Mouse (Mus musculus) heart, adult 2 months (tissue): ENCODE results near the gene Eef1e1. TPM values are rescaled to one million over a fixed set of nuclear protein-coding genes. Genes with fewer than 3 reads are reported as not detected.
"Not testable (repeated sequence)": the region's sequence is repeated elsewhere in the genome, so short reads cannot be mapped to it uniquely, and the experiment has no call there.

ENCODE experiments used
- DNase-seq, 2 experiments: peaks; one replicate each; pipeline ENCODE4 v3.0.0; 2021
- H3K27ac ChIP-seq: fragments of 200-600 bp; 2 replicates; pipeline ENCODE4 v1.8.1; 2022
- H3K27me3 ChIP-seq: fragments of 200-500 bp; 2 replicates; pipeline ENCODE4 v1.6.1; 2012; ENCODE audit warnings: mild to moderate bottlenecking, low read length, inconsistent platforms, mixed read lengths; ENCODE audit not compliant: control insufficient read depth, insufficient read depth
- H3K36me3 ChIP-seq: fragments of 200-500 bp; 2 replicates; pipeline ENCODE4 v1.6.1; 2012; ENCODE audit warnings: low read length, inconsistent platforms; ENCODE audit not compliant: control insufficient read depth, insufficient read depth
- H3K4me1 ChIP-seq: fragments of 200-500 bp; 2 replicates; pipeline ENCODE4 v1.6.1; 2011; ENCODE audit warnings: low read length; ENCODE audit not compliant: control insufficient read depth, insufficient read depth
- H3K4me3 ChIP-seq: fragments of 200-600 bp; 2 replicates; pipeline ENCODE4 v1.8.1; 2022
- H3K79me2 ChIP-seq: fragments of 200-500 bp; replicated peaks from 2 replicates; pipeline ENCODE4 v1.6.1; 2012; ENCODE audit warnings: mild to moderate bottlenecking, inconsistent platforms, low read length, moderate library complexity, mixed read lengths; ENCODE audit not compliant: control insufficient read depth, insufficient read depth
- H3K9ac ChIP-seq: fragments of 200-500 bp; 2 replicates; pipeline ENCODE4 v1.6.1; 2012; ENCODE audit warnings: low read depth, mild to moderate bottlenecking, control low read depth, inconsistent platforms, low read length, mixed read lengths
- CTCF ChIP-seq: fragments of 200-600 bp; IDR thresholded peaks from 2 replicates; pipeline ENCODE4 v1.8.1; 2022; ENCODE audit warnings: antibody characterized with exemption, mild to moderate bottlenecking, moderate library complexity
- EP300 ChIP-seq: fragments of 200-500 bp; IDR thresholded peaks from 2 replicates; pipeline ENCODE4 v1.6.1; 2011; ENCODE audit warnings: low read depth, low read length, control low read depth; ENCODE audit not compliant: insufficient read depth
- POLR2A ChIP-seq: fragments of 200-500 bp; IDR thresholded peaks from 2 replicates; pipeline ENCODE4 v1.6.1; 2011; ENCODE audit warnings: mild to moderate bottlenecking, low read depth, low read length, control low read depth; ENCODE audit not compliant: insufficient read depth
- WGBS: fragments of 180-500 bp; shearing (Covaris S2); methylation state at CpG from one replicate; pipeline ENCODE4 v1.1.7; 2018; 5-methylcytosine and 5-hydroxymethylcytosine counted together
- intact Hi-C: fragments of 180-260 bp; cut with DNase I; formaldehyde crosslinking; loops from one replicate; pipeline ENCODE4 v1.15.1; 2025
- polyA plus RNA-seq: library from polyadenylated mRNA; depleted of rRNA; stranded (reverse); fragments of >200 nt; gene quantifications from 2 replicates; pipeline ENCODE4 v1.2.3, GENCODE M21; 2012
- total RNA-seq, 2 experiments: library from RNA; stranded (reverse); gene quantifications; 2 replicates each; pipeline ENCODE4 v1.2.3; 2021

Gene Eef1e1
- total and polyA plus RNA-seq, 3 experiments, result 3.9 to 11.6 (median 11.0) TPM

GRCm38 (mm10) chr13:38632556-38632955 is 26.3 kb downstream of the Eef1e1 start:
- H3K36me3 ChIP-seq, result no peaks in the 10 kb centered on the region; the same call in 1 of the 2 replicates
- H3K79me2 ChIP-seq, result no peaks in the 10 kb centered on the region
- H3K9ac ChIP-seq, result no peak overlapping the region
- no peak for TF ChIP-seq EP300
- no peak for TF ChIP-seq CTCF
- TF ChIP-seq POLR2A, result no peak
- H3K27ac ChIP-seq, result no peak overlapping the region
- WGBS, result 77% methylated on average over 6 of the region's 6 CpGs
- no peaks in the 10 kb centered on the region; the same call in 1 of the 2 replicates for H3K4me1 ChIP-seq
- H3K27me3 ChIP-seq, result no peaks in the 10 kb centered on the region
- DNase-seq, result no peak
- intact Hi-C loops, result loop anchor here (10.0 kb wide), 1 partner anchor 428 kb away; the partner anchor contains the start of gene Snrnp48
- no peak overlapping the region for H3K4me3 ChIP-seq

GRCm38 (mm10) chr13:38626229-38626525 is 32.7 kb downstream of the Eef1e1 start:
- no peak for TF ChIP-seq CTCF
- DNase-seq, result no peak
- Histone ChIP-seq H3K79me2 (no peaks in the 10 kb centered on the region), H3K36me3 (no peaks in the 10 kb centered on the region; the same call in 1 of the 2 replicates), H3K4me1 (peaks cover 1% of the 10 kb centered on the region; the same call in 1 of the 2 replicates), H3K27ac (no peak overlapping the region), H3K9ac (no peak overlapping the region), H3K4me3 (no peak overlapping the region), H3K27me3 (no peaks in the 10 kb centered on the region)
- 39% methylated on average over 6 of the region's 6 CpGs for WGBS
- intact Hi-C loops, result no loop called here

- Histone ChIP-seq H3K79me2 (no peaks in the 10 kb centered on the region), H3K9ac (no peak overlapping the region), H3K4me1 (peaks cover 1% of the 10 kb centered on the region; the same call in 1 of the 2 replicates), H3K4me3 (no peak overlapping the region), H3K36me3 (no peaks in the 10 kb centered on the region; the same call in 1 of the 2 replicates), H3K27ac (no peak overlapping the region), H3K27me3 (no peaks in the 10 kb centered on the region)
- intact Hi-C loops, result no loop called here
- TF ChIP-seq EP300 (no peak), CTCF (peak; percentile 67), POLR2A (no peak)
- 16% methylated on average over 5 of the region's 5 CpGs for WGBS
- DNase-seq, result peak in 1 of 2 experiments; percentile 27
These were observed 33.2 kb downstream of the Eef1e1 start for GRCm38 (mm10) chr13:38625492-38626228.

GRCm38 (mm10) chr13:38624292-38624902 is 34.5 kb downstream of the Eef1e1 start:
- Histone ChIP-seq H3K79me2 (no peaks in the 10 kb centered on the region), H3K9ac (no peak overlapping the region), H3K36me3 (no peaks in the 10 kb centered on the region; the same call in 1 of the 2 replicates), H3K4me1 (peaks cover 1% of the 10 kb centered on the region; the same call in 1 of the 2 replicates), H3K27me3 (no peaks in the 10 kb centered on the region), H3K27ac (no peak overlapping the region), H3K4me3 (no peak overlapping the region)
- WGBS, result 84% methylated on average over 8 of the region's 8 CpGs
- no peak for DNase-seq
- no peak for TF ChIP-seq POLR2A
- no peak for TF ChIP-seq CTCF
- TF ChIP-seq EP300, result no peak
- intact Hi-C loops, result no loop called here

- WGBS, result 94% methylated on average over 5 of the region's 5 CpGs
- Histone ChIP-seq H3K4me3 (no peak overlapping the region), H3K4me1 (peaks cover 1% of the 10 kb centered on the region; the same call in 1 of the 2 replicates), H3K79me2 (no peaks in the 10 kb centered on the region), H3K9ac (no peak overlapping the region), H3K27ac (no peak overlapping the region), H3K27me3 (no peaks in the 10 kb centered on the region), H3K36me3 (no peaks in the 10 kb centered on the region)
- TF ChIP-seq POLR2A (no peak), EP300 (no peak), CTCF (no peak)
- intact Hi-C loops, result no loop called here
- DNase-seq, result no peak
These were observed 35.6 kb downstream of the Eef1e1 start for GRCm38 (mm10) chr13:38623296-38623695.

GRCm38 (mm10) chr13:38618001-38618630 is 40.7 kb downstream of the Eef1e1 start:
- intact Hi-C loops, H3K9ac ChIP-seq: not testable (repeated sequence)
- WGBS, result 61% methylated on average over 4 of the region's 4 CpGs

More at GRCm38 (mm10) chr13:38618001-38618630, 40.7 kb downstream of the Eef1e1 start:
- not testable (repeated sequence) for H3K4me1 ChIP-seq, H3K36me3 ChIP-seq, H3K79me2 ChIP-seq, H3K27me3 ChIP-seq, DNase-seq, H3K27ac ChIP-seq, H3K4me3 ChIP-seq
